Mouse (Mus musculus) layer of hippocampus, postnatal 36 days (tissue): ENCODE results near the gene Mmadhc. TPM values are rescaled to one million over a fixed set of nuclear protein-coding genes. Genes with fewer than 3 reads are reported as not detected.

Experiments
- DNase-seq, 2 experiments: peaks; one replicate each; pipeline ENCODE4 v3.0.0; 2022
- total RNA-seq, 2 experiments: library from RNA; stranded (reverse); gene quantifications; 2 replicates each; pipeline ENCODE4 v1.2.3; 2021

The Mmadhc gene
- total RNA-seq, 2 experiments from 2014 or later = 51.6 to 58.0 TPM

DNA sequence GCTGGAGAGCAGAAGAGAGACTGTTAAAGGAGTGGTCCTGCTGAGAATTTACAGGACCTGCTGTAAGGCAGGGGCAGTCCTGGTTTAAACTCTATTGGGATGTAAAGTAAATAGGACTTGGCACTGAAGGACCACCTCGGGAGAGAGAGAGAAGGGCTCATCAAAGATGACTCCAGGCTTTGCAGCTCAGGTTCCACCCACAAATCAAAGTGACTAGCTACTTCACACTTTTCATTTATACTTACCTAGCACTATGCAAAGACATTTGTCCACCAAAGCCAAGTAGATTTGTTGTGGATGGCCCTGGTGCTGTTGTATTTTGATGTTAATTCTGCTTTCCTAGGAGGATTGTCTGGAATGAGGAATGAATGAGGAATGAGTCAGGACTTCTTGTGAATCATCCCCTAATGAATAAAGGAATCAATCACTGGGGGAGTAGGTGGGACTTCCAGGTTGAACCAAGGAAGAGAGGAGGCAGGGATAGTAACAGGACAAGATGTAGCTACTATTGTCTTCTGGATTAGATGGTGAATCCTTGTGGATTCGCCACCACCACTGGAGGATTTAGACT is 31.3 kb downstream of the Mmadhc start:
- no peak for DNase-seq

DNA sequence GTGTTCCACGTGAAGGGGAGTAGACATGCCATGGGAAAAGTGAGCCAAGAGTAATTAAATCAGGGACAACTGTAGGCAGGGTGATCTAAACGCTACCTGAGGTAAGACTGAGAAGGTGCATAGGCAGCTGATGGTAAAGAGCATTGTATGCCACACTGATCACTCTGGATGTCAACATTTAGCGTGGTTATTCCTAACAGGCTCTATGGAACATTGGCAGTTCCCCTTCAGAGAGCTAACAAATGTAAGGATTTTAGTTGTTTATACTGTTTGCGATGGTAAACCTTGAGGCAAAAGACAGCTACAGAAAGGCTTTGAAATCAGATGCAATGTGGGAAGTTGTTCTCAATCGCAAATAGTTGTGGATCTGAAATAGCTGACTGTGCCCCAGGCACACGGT is 32.5 kb downstream of the Mmadhc start:
- no peak for DNase-seq

DNA sequence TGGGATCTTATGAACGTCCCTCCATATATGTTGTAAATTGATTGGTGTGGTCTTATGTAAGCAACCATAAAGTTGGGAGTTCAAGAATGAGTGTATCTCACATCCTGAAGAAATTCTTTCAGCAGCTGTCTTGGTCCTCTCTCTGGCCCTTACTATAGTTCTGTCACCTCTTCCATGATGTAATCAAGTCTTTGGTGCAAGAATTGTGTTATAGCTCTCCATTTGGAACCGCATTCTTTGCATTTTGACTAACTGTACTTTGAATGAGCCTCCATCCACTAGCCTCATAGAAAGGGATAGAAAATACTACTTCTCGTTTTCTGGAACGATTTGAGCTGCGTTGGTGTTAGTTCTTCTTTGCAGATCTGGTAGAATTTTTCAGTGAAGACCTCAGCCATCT is 41.6 kb downstream of the Mmadhc start:
- no peak for DNase-seq

DNA sequence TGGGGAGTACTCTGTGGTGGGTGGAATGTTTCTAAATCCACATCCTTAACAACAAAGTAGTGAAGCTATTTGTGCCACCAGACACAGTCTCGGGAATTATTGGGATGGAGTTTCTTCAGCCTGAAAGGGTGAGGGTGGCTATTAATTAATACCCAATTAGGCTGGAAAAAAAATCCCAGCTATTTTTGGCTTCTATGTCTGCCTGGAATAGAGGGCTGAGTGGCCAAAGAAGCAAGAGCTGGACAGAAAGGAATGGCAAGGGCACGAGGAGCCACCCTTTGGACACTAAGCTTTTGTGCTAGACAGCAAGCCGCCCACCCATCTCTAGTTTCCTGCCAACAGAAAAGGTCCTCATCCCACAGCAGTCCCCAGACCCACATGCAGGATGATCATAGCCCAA is 48.0 kb downstream of the Mmadhc start:
- DNase-seq = no peak

DNA sequence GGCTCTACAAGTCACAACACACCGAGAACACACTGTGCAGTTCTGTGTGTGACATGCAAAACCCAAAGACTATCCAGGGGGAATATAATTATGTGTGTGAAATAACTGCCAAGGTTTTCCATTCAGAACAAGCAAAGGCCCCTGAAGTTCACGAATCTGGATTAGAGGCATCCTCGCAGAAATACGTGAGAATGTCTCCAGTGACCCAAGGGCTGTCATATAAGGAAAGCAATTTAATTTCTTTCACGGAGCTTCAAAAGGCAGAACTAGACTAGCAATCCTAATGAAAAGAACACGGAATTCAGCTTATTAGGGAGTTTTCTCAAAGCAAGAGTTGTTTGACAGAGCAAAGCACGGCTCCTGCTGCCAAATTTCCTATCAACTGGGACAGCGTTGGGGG is 63.1 kb downstream of the Mmadhc start:
- DNase-seq = no peak

Other genes starting within 250 kb of the Mmadhc start
- 10 to 100 TPM; 17.4 to 23.0 TPM for gene Lypd6, start 230.4 kb downstream of the Mmadhc start, total RNA-seq